Mouse (Mus musculus) urinary bladder, postnatal 14 days (tissue): ENCODE measurements around the gene 4930503B20Rik.

ENCODE experiments used
- DNase-seq: peaks from one replicate; pipeline ENCODE4 v3.0.0; 2021; ENCODE audit warnings: low spot score

4930503B20Rik gene

GRCm38 (mm10) chr3:146651217-146651616 is at the start of gene 4930503B20Rik:
TSS of gene 4930503B20Rik (minus strand) at chr3:146651317.
- no peak for DNase-seq

GRCm38 (mm10) chr3:146700051-146700450 is 48.9 kb upstream of the 4930503B20Rik start:
- no peak for DNase-seq

GRCm38 (mm10) chr3:146698982-146699381 is 47.9 kb upstream of the 4930503B20Rik start:
- no peak for DNase-seq

GRCm38 (mm10) chr3:146692547-146692946 is 41.4 kb upstream of the 4930503B20Rik start:
- no peak for DNase-seq

- DNase-seq = no peak
Observed at GRCm38 (mm10) chr3:146687121-146687725, 36.1 kb upstream of the 4930503B20Rik start.

- DNase-seq = no peak
Observed at GRCm38 (mm10) chr3:146686428-146686827, 35.3 kb upstream of the 4930503B20Rik start.

- peak; percentile 56 for DNase-seq
Observed at GRCm38 (mm10) chr3:146684811-146685675, 33.9 kb upstream of the 4930503B20Rik start, which contains the start of gene Samd13. TSS of gene Samd13 (minus strand) at chr3:146685592.

GRCm38 (mm10) chr3:146683095-146683494 is 32.0 kb upstream of the 4930503B20Rik start:
- DNase-seq = no peak

- peak; percentile 61 for DNase-seq
Observed at GRCm38 (mm10) chr3:146682140-146682651, 31.1 kb upstream of the 4930503B20Rik start.

- no peak for DNase-seq
Observed at GRCm38 (mm10) chr3:146681696-146682095, 30.6 kb upstream of the 4930503B20Rik start.

GRCm38 (mm10) chr3:146680625-146681024 is 29.5 kb upstream of the 4930503B20Rik start:
- DNase-seq = no peak

- DNase-seq = no peak
Observed at GRCm38 (mm10) chr3:146679646-146680045, 28.5 kb upstream of the 4930503B20Rik start.

- no peak for DNase-seq
Observed at GRCm38 (mm10) chr3:146676193-146676592, 25.1 kb upstream of the 4930503B20Rik start.

GRCm38 (mm10) chr3:146675101-146675500 is 24.0 kb upstream of the 4930503B20Rik start:
- DNase-seq = no peak

GRCm38 (mm10) chr3:146671121-146671520 is 20.0 kb upstream of the 4930503B20Rik start:
- DNase-seq = no peak

GRCm38 (mm10) chr3:146661907-146662306 is 10.8 kb upstream of the 4930503B20Rik start:
- DNase-seq = no peak

- DNase-seq = no peak
Observed at GRCm38 (mm10) chr3:146661001-146661400, 9.9 kb upstream of the 4930503B20Rik start.

GRCm38 (mm10) chr3:146659321-146659720 is 8.2 kb upstream of the 4930503B20Rik start:
- DNase-seq = no peak

- DNase-seq = no peak
Observed at GRCm38 (mm10) chr3:146658061-146658639, 7.0 kb upstream of the 4930503B20Rik start.

GRCm38 (mm10) chr3:146657433-146657832 is 6.3 kb upstream of the 4930503B20Rik start:
- DNase-seq = no peak

GRCm38 (mm10) chr3:146655111-146655577 is 4.0 kb upstream of the 4930503B20Rik start:
- no peak for DNase-seq

- DNase-seq = no peak
Observed at GRCm38 (mm10) chr3:146653692-146654091, 2.6 kb upstream of the 4930503B20Rik start.
